Mouse (Mus musculus) CD4-positive, CD25-positive, alpha-beta regulatory T cell, adult 4 months (primary cell): ENCODE data around the gene Zfp981. TPM values are rescaled to one million over a fixed set of nuclear protein-coding genes. Genes with fewer than 3 reads are reported as not detected.
"Not testable (repeated sequence)": the region's sequence is repeated elsewhere in the genome, so short reads cannot be mapped to it uniquely, and the experiment has no call there.

Experiments
- ATAC-seq: one replicate; pipeline ENCODE4 v1.8.0; 2017
- polyA plus RNA-seq, 2 experiments: library from polyadenylated mRNA; unstranded; fragments of 100-300 nt; shearing (Covaris generic); gene quantifications; one replicate each; pipeline ENCODE4 v1.2.1; 2017

Gene Zfp981
- polyA plus RNA-seq, 2 experiments from 2014 or later = not detected

GRCm38 (mm10) chr4:146486753-146487152 is 15.1 kb upstream of the Zfp981 start:
- ATAC-seq = peak; percentile 16

GRCm38 (mm10) chr4:146489196-146489595 is 12.6 kb upstream of the Zfp981 start:
- not testable (repeated sequence) for ATAC-seq

DNA sequence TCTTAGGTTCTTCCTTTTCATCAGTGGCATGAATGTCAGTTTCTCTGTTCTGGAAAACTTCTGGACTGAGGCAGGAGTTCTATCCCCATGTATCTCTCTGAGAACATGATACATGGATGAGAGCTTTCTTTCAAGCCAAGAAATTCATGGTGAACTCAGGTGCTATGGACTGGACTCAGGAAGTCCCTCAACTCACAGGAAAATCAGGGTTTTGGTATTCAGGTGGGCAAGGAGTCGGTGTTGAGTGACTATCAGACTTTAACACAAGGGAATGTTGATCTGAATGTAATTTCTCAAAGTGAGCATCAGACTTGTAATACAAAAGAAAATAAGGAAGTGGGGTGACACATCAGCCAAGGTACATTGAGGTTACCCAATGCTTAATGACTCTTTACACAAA is 9.8 kb upstream of the Zfp981 start:
- not testable (repeated sequence) for ATAC-seq

GRCm38 (mm10) chr4:146492439-146492838 is 9.4 kb upstream of the Zfp981 start:
- no peak for ATAC-seq

DNA sequence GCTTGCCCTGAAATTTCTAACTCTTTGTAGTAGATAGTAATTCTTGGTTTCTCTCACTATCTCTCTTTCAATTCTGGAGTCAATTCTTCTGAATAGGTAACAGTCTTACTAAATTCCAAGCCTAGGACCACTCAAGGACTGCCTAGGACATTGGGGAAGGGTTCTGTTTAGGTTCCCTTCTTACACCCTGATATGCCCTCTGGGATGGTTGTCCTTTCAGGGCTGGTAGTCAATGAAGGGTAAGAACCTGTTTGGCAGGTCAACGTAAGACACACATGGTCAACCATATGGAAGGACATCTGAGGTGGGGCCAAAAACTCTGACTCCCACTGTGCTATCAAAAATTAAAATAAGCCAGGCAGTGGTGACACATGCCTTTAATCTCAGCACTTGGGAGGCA is 9.0 kb upstream of the Zfp981 start:
- ATAC-seq = no peak

DNA sequence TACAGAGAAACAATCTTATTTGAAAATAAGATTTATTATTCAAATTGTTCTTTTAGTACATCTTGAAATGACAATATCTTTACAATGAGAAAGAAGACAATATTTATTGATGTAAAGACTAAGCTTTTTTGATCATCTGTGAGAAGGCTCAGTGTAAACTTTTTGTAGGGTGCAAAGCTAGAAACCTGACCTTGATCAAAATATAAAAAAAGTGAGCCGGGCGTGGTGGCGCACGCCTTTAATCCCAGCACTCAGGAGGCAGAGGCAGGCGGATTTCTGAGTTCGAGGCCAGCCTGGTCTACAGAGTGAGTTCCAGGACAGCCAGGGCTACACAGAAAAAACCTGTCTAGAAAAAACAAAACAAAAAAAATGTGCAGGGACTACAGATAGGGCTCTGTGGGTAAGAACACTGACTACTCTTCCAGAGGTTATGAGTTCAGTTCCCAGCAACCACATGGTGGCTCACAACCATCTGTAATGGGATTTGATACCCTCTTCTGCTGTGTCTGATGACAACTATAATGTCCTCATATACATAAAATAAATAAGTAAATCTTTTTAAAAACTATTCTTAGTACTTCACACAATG is 8.4 kb upstream of the Zfp981 start:
- peak; percentile 8 for ATAC-seq

GRCm38 (mm10) chr4:146494980-146495379 is 6.8 kb upstream of the Zfp981 start:
- no peak for ATAC-seq

DNA sequence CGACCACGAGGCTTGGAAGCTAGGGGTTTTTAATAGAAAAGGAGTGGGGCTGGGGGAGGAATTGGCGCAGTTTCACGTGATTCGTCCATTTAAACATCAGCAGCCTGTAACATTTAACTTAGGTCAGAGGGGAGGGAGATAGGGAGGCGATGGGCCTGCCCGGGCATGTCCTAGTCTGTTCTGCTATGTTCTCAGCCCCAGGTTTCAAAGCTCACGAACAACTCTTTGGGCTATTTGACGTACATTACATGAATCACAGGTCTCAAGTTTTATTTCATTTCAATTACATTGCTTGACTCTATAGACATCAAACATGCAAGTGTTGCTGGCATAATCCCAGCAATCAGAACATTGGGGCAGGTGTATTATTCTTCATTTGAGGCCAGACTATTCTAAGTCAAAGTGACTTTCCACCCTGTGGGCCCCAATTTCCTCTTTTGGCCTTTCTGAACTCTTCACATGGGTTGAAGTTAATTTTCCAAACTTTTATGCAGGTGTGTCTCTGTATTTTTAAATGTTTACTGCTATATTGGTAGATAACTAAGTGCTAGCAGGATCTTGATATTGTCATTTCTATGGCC is 4.0 kb upstream of the Zfp981 start:
- ATAC-seq = not testable (repeated sequence)

- not testable (repeated sequence) for ATAC-seq
These were observed 7.2 kb downstream of the Zfp981 start for GRCm38 (mm10) chr4:146509029-146509428.

- not testable (repeated sequence) for ATAC-seq
These were observed 10.0 kb downstream of the Zfp981 start for GRCm38 (mm10) chr4:146511871-146512270.

- no peak for ATAC-seq
These were observed 14.6 kb downstream of the Zfp981 start for GRCm38 (mm10) chr4:146516474-146516873.

DNA sequence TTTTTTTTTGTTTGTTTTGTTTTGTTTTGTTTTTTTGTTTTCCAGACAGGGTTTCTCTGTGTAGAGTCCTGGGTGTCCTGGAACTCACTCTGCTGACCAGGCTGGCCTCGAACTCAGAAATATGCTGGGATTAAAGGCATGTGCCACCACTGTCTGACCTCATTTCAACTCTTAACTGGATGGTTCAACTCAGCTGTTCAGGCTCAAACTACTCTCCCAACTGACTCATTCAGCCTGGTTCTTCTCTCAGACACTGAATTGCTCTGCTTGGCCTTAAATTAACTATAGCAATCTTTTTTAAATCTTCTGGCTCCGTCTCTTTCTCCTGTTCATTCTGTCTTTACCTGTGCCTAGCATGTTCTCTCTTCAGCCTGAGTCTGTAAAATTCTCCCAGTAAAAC is 15.3 kb downstream of the Zfp981 start:
- ATAC-seq = not testable (repeated sequence)

- no peak for ATAC-seq
These were observed 18.9 kb downstream of the Zfp981 start for GRCm38 (mm10) chr4:146520723-146521122.

GRCm38 (mm10) chr4:146534574-146534973 is 32.7 kb downstream of the Zfp981 start:
- no peak for ATAC-seq

DNA sequence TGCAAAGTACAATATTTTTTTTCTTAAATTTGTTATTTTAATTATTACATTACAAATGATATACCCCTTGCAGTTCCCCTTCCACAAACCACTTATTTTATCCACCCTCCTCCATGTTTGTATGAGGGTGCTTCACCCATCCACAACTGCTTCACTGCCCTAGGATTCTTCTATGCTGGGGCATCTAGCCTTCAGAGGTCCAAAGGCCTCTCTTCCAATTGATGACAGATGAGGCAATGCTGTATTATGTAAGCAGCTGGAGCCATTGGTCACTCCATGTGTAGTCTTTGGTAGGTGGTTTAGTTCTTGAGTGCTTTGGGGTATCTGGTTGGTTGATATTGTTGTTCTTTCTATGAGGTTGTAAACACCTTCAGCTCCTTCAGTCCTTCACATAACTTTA is 34.1 kb downstream of the Zfp981 start:
- no peak for ATAC-seq

- ATAC-seq = not testable (repeated sequence)
These were observed 78.4 kb downstream of the Zfp981 start for GRCm38 (mm10) chr4:146579905-146580873.

Other genes with a start within 250 kb of the Zfp981 start
- gene Zfp992, start 53.0 kb upstream of the Zfp981 start, polyA plus RNA-seq = 1 to 10 TPM; 2.3 to 5.4 TPM
- gene Zfp993, start 108.9 kb downstream of the Zfp981 start, polyA plus RNA-seq = 10 to 100 TPM in 1 of 2 experiments, 1 to 10 TPM in 1; 6.0 to 10.8 TPM